Mouse (Mus musculus) ES-E14 (cell line): ENCODE measurements around the gene Gm4756. TPM values are rescaled to one million over a fixed set of nuclear protein-coding genes. Genes with fewer than 3 reads are reported as not detected.

Source experiments
- DNase-seq: peaks from one replicate; pipeline ENCODE4 v3.0.0-alpha.2; 2013; ENCODE audit warnings: low read depth, low spot score
- H3K27ac ChIP-seq: 2 replicates; pipeline ENCODE4 v1.5.1; 2012; ENCODE audit warnings: low read depth, mild to moderate bottlenecking, low read length, moderate library complexity, mixed read lengths; ENCODE audit not compliant: poor library complexity, insufficient read depth, severe bottlenecking
- H3K36me3 ChIP-seq: 2 replicates; pipeline ENCODE4 v1.6.1; 2012; ENCODE audit warnings: mild to moderate bottlenecking, low read length, moderate library complexity, mixed read lengths; ENCODE audit not compliant: control insufficient read depth, poor library complexity, insufficient read depth, severe bottlenecking
- H3K4me1 ChIP-seq, 2 experiments: fragments of 150-350 bp in 1 of 2; sonication (generic) in 1 of 2; 2 replicates each; pipeline ENCODE4 v1.6.1; 2012; ENCODE audit warnings: low read length in 2 of 2, mild to moderate bottlenecking in 1 of 2, mixed read lengths in 1 of 2; ENCODE audit not compliant: control insufficient read depth in 2 of 2, insufficient read depth in 2 of 2, poor library complexity in 1 of 2
- H3K4me3 ChIP-seq, 2 experiments: fragments of 150-350 bp in 1 of 2; sonication (generic) in 1 of 2; 2 replicates each; pipeline ENCODE4 v1.5.1; 2012; ENCODE audit warnings: low read length in 2 of 2, low read depth in 1 of 2, mild to moderate bottlenecking in 1 of 2, mixed read lengths in 1 of 2; ENCODE audit not compliant: insufficient read depth in 1 of 2, poor library complexity in 1 of 2, severe bottlenecking in 1 of 2
- H3K9ac ChIP-seq: 2 replicates; pipeline ENCODE4 v1.6.1; 2012; ENCODE audit warnings: low read depth, mild to moderate bottlenecking, low read length, mixed read lengths; ENCODE audit not compliant: poor library complexity, insufficient read depth, severe bottlenecking
- H3K9me3 ChIP-seq: fragments of 150-350 bp; sonication (generic); 2 replicates; pipeline ENCODE4 v1.6.1; 2012; ENCODE audit warnings: low read depth, mild to moderate bottlenecking, low read length; ENCODE audit not compliant: control insufficient read depth, insufficient read depth
- CHD2 ChIP-seq: IDR thresholded peaks from 2 replicates; pipeline ENCODE4 v1.6.1; 2014; ENCODE audit warnings: mild to moderate bottlenecking, low read depth, low read length, inconsistent platforms
- HCFC1 ChIP-seq: IDR thresholded peaks from 2 replicates; pipeline ENCODE4 v1.6.1; 2012; ENCODE audit warnings: low read length, inconsistent platforms, borderline replicate concordance; ENCODE audit not compliant: insufficient read depth
- MAFK ChIP-seq: IDR thresholded peaks from 2 replicates; pipeline ENCODE4 v1.6.1; 2014; ENCODE audit warnings: mild to moderate bottlenecking, low read depth, low read length, inconsistent platforms; ENCODE audit not compliant: insufficient read depth
- ZC3H11A ChIP-seq: IDR thresholded peaks from 2 replicates; pipeline ENCODE4 v1.6.1; 2012; ENCODE audit warnings: low read depth, mild to moderate bottlenecking, inconsistent platforms, low read length, borderline replicate concordance
- ZNF384 ChIP-seq: IDR thresholded peaks from 2 replicates; pipeline ENCODE4 v1.6.1; 2012; ENCODE audit warnings: low read depth, low read length, inconsistent platforms
- in situ Hi-C, 2 experiments: fragments of 600-800 bp; cut with MboI; formaldehyde crosslinking; loops; one replicate each; pipeline ENCODE4 v1.15.1; 2025; ENCODE audit warnings: low sequenced_read_pairs in 2 of 2, inconsistent platforms in 1 of 2; ENCODE audit not compliant: unreplicated experiment in 2 of 2
- total RNA-seq: library from RNA; depleted of rRNA; stranded (reverse); fragments of 300-350 nt; gene quantifications from 2 replicates; pipeline ENCODE4 v1.2.3, GENCODE M21; 2012

Gene Gm4756
- total RNA-seq, 1 experiment = 0.67 TPM

DNA sequence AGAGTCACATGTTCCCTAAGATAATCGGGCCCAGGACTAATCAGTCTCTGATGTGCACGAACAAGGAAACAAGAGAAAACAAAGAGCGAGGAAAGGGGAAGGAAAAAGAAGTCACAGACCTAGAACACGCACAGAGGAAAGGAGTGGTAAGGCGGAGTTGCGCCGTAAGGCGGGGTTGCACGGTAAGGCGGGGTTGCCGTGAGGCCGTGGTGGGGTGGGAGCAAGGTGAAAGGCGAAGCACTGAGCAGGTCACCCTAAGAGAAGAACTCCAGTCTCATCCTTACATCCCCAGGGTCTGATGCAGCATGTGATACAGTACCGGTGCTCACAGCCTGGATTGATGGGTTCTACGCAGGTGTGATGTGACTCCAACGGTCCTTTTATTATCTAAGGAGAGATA is 6.3 kb upstream of the Gm4756 start:
- Histone ChIP-seq H3K4me3 (no peak overlapping the region), H3K36me3 (no peaks in the 10 kb centered on the region), H3K9ac (no peak overlapping the region), H3K27ac (no peak overlapping the region), H3K4me1 (peaks cover under 1 to 1% of the 10 kb centered on the region in 2 experiments), H3K9me3 (no peaks in the 10 kb centered on the region)
- DNase-seq = no peak
- TF ChIP-seq HCFC1 (no peak), MAFK (no peak), CHD2 (no peak), ZC3H11A (no peak), ZNF384 (no peak)
- in situ Hi-C loops = loop anchor here in 1 of 2 experiments (25.0 kb wide), 1 partner anchor 193 kb away; no protein-coding TSS in a partner anchor

DNA sequence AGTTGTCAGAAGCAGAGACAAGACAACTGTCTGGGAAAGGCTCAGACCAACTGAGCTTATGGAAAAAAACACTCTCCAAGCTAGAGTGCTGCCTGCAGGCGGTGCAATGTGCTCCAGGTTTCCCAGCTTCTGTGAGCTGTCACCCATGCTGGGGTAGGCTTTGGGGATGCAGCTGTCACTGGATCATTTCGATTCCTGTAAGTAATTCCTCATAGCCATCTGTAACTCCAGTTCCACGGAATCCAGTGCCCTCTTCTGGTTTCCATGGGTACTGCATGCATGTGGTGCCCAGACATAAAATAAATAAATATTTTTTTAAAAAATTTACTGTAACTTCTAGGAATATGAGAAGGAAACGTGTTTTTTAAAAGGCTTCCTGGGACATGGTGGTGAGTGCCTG is 5.2 kb upstream of the Gm4756 start:
- no peak overlapping the region for H3K9ac ChIP-seq
- peaks cover 2 to 7% of the 10 kb centered on the region in 2 experiments for H3K4me1 ChIP-seq
- H3K36me3 ChIP-seq = no peaks in the 10 kb centered on the region
- H3K4me3 ChIP-seq = no peak overlapping the region
- H3K27ac ChIP-seq = no peak overlapping the region
- no peaks in the 10 kb centered on the region for H3K9me3 ChIP-seq
- TF ChIP-seq MAFK (no peak), ZC3H11A (peak; percentile 79), CHD2 (no peak), ZNF384 (no peak), HCFC1 (no peak)
- in situ Hi-C loops = loop anchor here in 1 of 2 experiments (25.0 kb wide), 1 partner anchor 192 kb away; no protein-coding TSS in a partner anchor
- peak; percentile 34 for DNase-seq

GRCm38 (mm10) chr12:72648921-72649320 is 540 bp downstream of the Gm4756 start:
- H3K9me3 ChIP-seq = no peaks in the 10 kb centered on the region; the same call in 1 of the 2 replicates
- peak; percentile 26 for DNase-seq
- peak overlapping the region; percentile 87 for H3K27ac ChIP-seq
- in situ Hi-C loops = no loop called here
- no peaks in the 10 kb centered on the region for H3K36me3 ChIP-seq
- TF ChIP-seq ZNF384 (no peak), MAFK (no peak), ZC3H11A (no peak), HCFC1 (no peak), CHD2 (no peak)
- peaks cover 9 to 10% of the 10 kb centered on the region in 2 experiments for H3K4me1 ChIP-seq
- peak overlapping the region; percentile 4 to 23; a peak in 3 of 4 replicates for H3K4me3 ChIP-seq
- 0 out of 2 replicates have a peak overlapping the region, but pooled peaks have one; percentile 19 for H3K9ac ChIP-seq

- no peak for DNase-seq
- Histone ChIP-seq H3K9me3 (peaks cover 11% of the 10 kb centered on the region), H3K27ac (no peak overlapping the region), H3K36me3 (no peaks in the 10 kb centered on the region), H3K4me3 (no peak overlapping the region), H3K4me1 (no peaks in the 10 kb centered on the region), H3K9ac (no peak overlapping the region)
- TF ChIP-seq HCFC1 = no peak
- TF ChIP-seq MAFK = no peak
- in situ Hi-C loops = no loop called here
Measured at GRCm38 (mm10) chr12:72638025-72638424, 11.4 kb downstream of the Gm4756 start.

- no peaks in the 10 kb centered on the region for H3K4me1 ChIP-seq
- no peak overlapping the region for H3K4me3 ChIP-seq
- in situ Hi-C loops = no loop called here
- TF ChIP-seq ZC3H11A (no peak), MAFK (no peak), CHD2 (no peak), ZNF384 (no peak), HCFC1 (no peak)
- H3K36me3 ChIP-seq = no peaks in the 10 kb centered on the region
- DNase-seq = no peak
- no peaks in the 10 kb centered on the region for H3K9me3 ChIP-seq
- H3K9ac ChIP-seq = no peak overlapping the region
- no peak overlapping the region for H3K27ac ChIP-seq
Measured at GRCm38 (mm10) chr12:72628751-72629150, 20.7 kb downstream of the Gm4756 start.
